In the genomic region with DNA sequence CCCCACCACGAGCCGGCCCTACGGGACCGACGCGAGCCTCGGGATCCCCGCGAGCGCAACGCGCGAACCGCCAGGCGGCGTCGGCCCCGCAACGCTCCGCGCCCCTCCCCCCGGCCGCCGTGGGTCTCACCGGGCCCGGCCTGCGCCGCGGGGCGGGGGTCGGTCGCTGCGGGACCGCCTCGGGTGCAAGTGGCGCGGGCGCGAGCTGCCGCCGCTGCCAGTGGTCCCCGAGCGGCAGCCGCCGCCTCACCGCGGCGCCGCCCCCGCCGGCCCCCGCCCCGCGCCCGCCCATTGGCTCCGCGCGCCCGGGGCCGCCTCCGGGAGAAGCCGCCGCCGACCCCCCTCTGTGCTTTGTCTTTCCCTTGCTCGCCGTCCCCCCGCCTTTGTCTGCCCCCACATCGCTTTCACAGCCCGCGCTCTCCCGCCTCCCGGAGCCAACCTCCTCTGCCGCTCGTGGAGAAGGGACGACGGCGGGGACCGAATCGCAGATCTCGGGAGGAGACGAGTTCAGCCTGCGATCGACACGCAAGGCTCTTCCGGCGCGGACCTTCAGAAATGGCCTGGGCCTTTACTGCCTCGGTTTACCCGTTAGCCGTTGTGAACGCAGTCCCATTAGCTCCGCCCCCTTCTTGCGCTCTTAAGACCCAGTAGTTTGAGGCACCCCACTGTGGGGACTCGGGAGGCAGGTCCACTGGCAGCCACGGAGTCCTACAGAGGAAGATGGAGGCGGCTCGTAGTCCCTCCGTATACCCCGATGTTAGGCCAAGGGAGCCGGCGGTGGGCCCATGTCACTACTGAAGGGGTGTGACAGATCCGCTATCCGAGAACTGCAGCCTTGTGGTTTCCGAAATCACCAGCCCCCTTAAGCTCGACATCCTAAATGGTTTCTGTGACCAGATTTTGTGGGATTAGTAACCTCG, we compare ENCODE assay signal across 8 mouse cellular contexts. TPM values are rescaled to one million over a fixed set of nuclear protein-coding genes. Genes with fewer than 3 reads are reported as not detected.
DNase-seq lines count a peak whose midpoint lies in the region; ATAC-seq and TF ChIP-seq lines count a peak whose summit lies in the region.

No protein-coding gene starts in this region.

- ATAC-seq in limb, embryonic 13.5 days (ENCODE audit: low FRiP score, low read depth), result peak; percentile 67
- ATAC-seq in midbrain, embryonic 14.5 days (ENCODE audit: low FRiP score, low TSS enrichment), result peak; percentile 81

- no peaks in the 10 kb centered on the region for H3K36me3 ChIP-seq in kidney, adult 2 months (ENCODE audit: control insufficient read depth, insufficient read depth, low read length)
- peaks cover 64% of the 10 kb centered on the region for H3K36me3 ChIP-seq in limb, embryonic 13.5 days
- H3K36me3 ChIP-seq in midbrain, embryonic 14.5 days (ENCODE audit: control insufficient read depth, insufficient read depth, low read length), result peaks cover 36% of the 10 kb centered on the region
- H3K36me3 ChIP-seq in spleen, adult 2 months (ENCODE audit: control insufficient read depth, insufficient read depth, low read length), result peaks cover 40% of the 10 kb centered on the region

- H3K9ac ChIP-seq in limb, embryonic 13.5 days, result peak overlapping the region; percentile 96
- H3K9ac ChIP-seq in midbrain, embryonic 14.5 days (replicated peaks; ENCODE audit: low read length), result peak overlapping the region; percentile 97

- peak overlapping the region; percentile 97 for H3K4me2 ChIP-seq in limb, embryonic 13.5 days (replicated peaks)
- H3K4me2 ChIP-seq in midbrain, embryonic 14.5 days (ENCODE audit: low read length), result peak overlapping the region; percentile 90

- 2% methylated on average over 104 of the region's 106 CpGs for WGBS in kidney, adult 2 months
- under 1% methylated on average over 89 of the region's 106 CpGs for WGBS in limb, embryonic 13.5 days
- under 1% methylated on average over 88 of the region's 106 CpGs for WGBS in midbrain, embryonic 14.5 days
- WGBS in spleen, adult 2 months, result under 1% methylated on average over 72 of the region's 106 CpGs

- no peaks in the 10 kb centered on the region for H3K9me3 ChIP-seq in limb, embryonic 13.5 days
- no peaks in the 10 kb centered on the region for H3K9me3 ChIP-seq in midbrain, embryonic 14.5 days (ENCODE audit: control insufficient read depth, low read length)

- H3K27ac ChIP-seq in kidney, adult 2 months (ENCODE audit: insufficient read depth, low read depth, low read length), result peak overlapping the region; percentile 55
- peak overlapping the region; percentile 99 for H3K27ac ChIP-seq in limb, embryonic 13.5 days
- H3K27ac ChIP-seq in midbrain, embryonic 14.5 days (replicated peaks; ENCODE audit: low read depth, low read length), result peak overlapping the region; percentile 99
- H3K27ac ChIP-seq in spleen, adult 2 months (ENCODE audit: insufficient read depth, low read length), result peak overlapping the region; percentile 100

- no peak for TF ChIP-seq CTCF in kidney, adult 2 months (conservative IDR thresholded peaks at IDR 0.05; ENCODE audit: insufficient read depth, insufficient read length, low read depth, low read length)
- no peak for TF ChIP-seq CTCF in spleen, adult 2 months (IDR thresholded peaks at IDR 0.05; ENCODE audit: extremely low read depth, insufficient read depth, insufficient read length, insufficient replicate concordance)

- H3K27me3 ChIP-seq in kidney, adult 2 months (replicated peaks; ENCODE audit: control insufficient read depth, insufficient read depth, low read length), result no peaks in the 10 kb centered on the region
- no peaks in the 10 kb centered on the region for H3K27me3 ChIP-seq in limb, embryonic 13.5 days
- H3K27me3 ChIP-seq in midbrain, embryonic 14.5 days (ENCODE audit: control insufficient read depth, insufficient read depth, low read length), result no peaks in the 10 kb centered on the region
- no peaks in the 10 kb centered on the region for H3K27me3 ChIP-seq in spleen, adult 2 months (ENCODE audit: control insufficient read depth, insufficient read depth, low read length)

- TF ChIP-seq POLR2A in kidney, adult 2 months (IDR thresholded peaks at IDR 0.05; ENCODE audit: low read depth, low read length), result peak; percentile 14
- TF ChIP-seq POLR2A in spleen, adult 2 months (IDR thresholded peaks at IDR 0.05; ENCODE audit: low read depth, low read length), result peak; percentile 50

- peak overlapping the region; percentile 70 for H3K4me3 ChIP-seq in kidney, adult 2 months (ENCODE audit: insufficient read depth, low read depth, low read length)
- peak overlapping the region; percentile 87 for H3K4me3 ChIP-seq in limb, embryonic 13.5 days
- H3K4me3 ChIP-seq in midbrain, embryonic 14.5 days (replicated peaks; ENCODE audit: low read depth, low read length), result peak overlapping the region; percentile 80
- H3K4me3 ChIP-seq in spleen, adult 2 months (ENCODE audit: extremely low read depth, insufficient read depth, insufficient read length), result peak overlapping the region; percentile 97

- 0 out of 2 replicates have a peak, but pooled peaks cover 4% of the 10 kb centered on the region for H3K4me1 ChIP-seq in kidney, adult 2 months (ENCODE audit: control insufficient read depth, insufficient read depth, low read length)
- peaks cover 54% of the 10 kb centered on the region for H3K4me1 ChIP-seq in limb, embryonic 13.5 days
- peaks cover 26% of the 10 kb centered on the region for H3K4me1 ChIP-seq in midbrain, embryonic 14.5 days (ENCODE audit: control insufficient read depth, insufficient read depth, low read length)
- peaks cover 33% of the 10 kb centered on the region; the same call in 1 of the 2 replicates for H3K4me1 ChIP-seq in spleen, adult 2 months (ENCODE audit: control insufficient read depth, insufficient read depth, insufficient read length)

- peak; percentile 66 for DNase-seq in 3134 (ENCODE audit: extremely low read depth, insufficient read length, low spot score)
- peak; percentile 88 for DNase-seq in adrenal gland, adult 2 months
- peak; percentile 82 for DNase-seq in embryo, embryonic 9.5 days (ENCODE audit: extremely low spot score)
- DNase-seq in heart, adult 8-10 months (ENCODE audit: low spot score), result peak; percentile 55
- DNase-seq in kidney, adult 2 months, result peak; percentile 75
- DNase-seq in midbrain, embryonic 14.5 days, result peak; percentile 91
- peak; percentile 46 to 84 for DNase-seq in spleen, adult 2 months (ENCODE audit: low read depth in 1 of 2, low spot score in 2 of 2)

RNA-seq across cellular contexts. Expression of a gene that starts 0.5 kb away (rescaled TPM):
- total RNA-seq in adrenal gland, adult 2 months (2021), result not detected
- not detected in 2 replicates for polyA plus RNA-seq in adrenal gland, adult 2 months (2012; rRNA removed)
- total RNA-seq in heart, adult 8-10 months (2022), result not detected
- polyA plus RNA-seq in kidney, adult 2 months (2012; rRNA removed), result not detected in 2 replicates
- not detected in 2 replicates for polyA plus RNA-seq in limb, embryonic 13.5 days (2015; fragmentation: Nextera tagmentation; extraction: Ambion mirVana)
- not detected in 2 replicates for polyA plus RNA-seq in midbrain, embryonic 14.5 days (2014; fragmentation: Nextera tagmentation; extraction: Ambion mirVana)
- 0.72 TPM in 1 of 2 replicates, not detected in the other for polyA plus RNA-seq in spleen, adult 2 months (2012; rRNA removed)

RNA-seq across cellular contexts. Expression of a gene that starts 0.5 kb away (rescaled TPM):
- 10 to 100 TPM in 1 of 2 experiments, 1 to 10 TPM in 1; 9.5 to 17.1 TPM for total RNA-seq in adrenal gland, adult 2 months (2021)
- 18.1 and 20.0 TPM in 2 replicates for polyA plus RNA-seq in adrenal gland, adult 2 months (2012; rRNA removed)
- 1 to 10 TPM; 1.7 to 3.9 (median 3.4) TPM for total RNA-seq in heart, adult 8-10 months (2022)
- polyA plus RNA-seq in kidney, adult 2 months (2012; rRNA removed), result 27.8 and 48.3 TPM in 2 replicates
- 378 and 399 TPM in 2 replicates for polyA plus RNA-seq in limb, embryonic 13.5 days (2015; fragmentation: Nextera tagmentation; extraction: Ambion mirVana)
- 161 and 171 TPM in 2 replicates for polyA plus RNA-seq in midbrain, embryonic 14.5 days (2014; fragmentation: Nextera tagmentation; extraction: Ambion mirVana)
- polyA plus RNA-seq in spleen, adult 2 months (2012; rRNA removed), result 305 and 309 TPM in 2 replicates

RNA-seq across cellular contexts. Expression of a gene that starts 41.8 kb away (rescaled TPM):
- 10 to 100 TPM; 14.9 to 16.1 TPM for total RNA-seq in adrenal gland, adult 2 months (2021)
- polyA plus RNA-seq in adrenal gland, adult 2 months (2012; rRNA removed), result 18.8 and 20.6 TPM in 2 replicates
- 1 to 10 TPM; 4.8 to 8.5 (median 7.6) TPM for total RNA-seq in heart, adult 8-10 months (2022)
- 28.4 and 28.5 TPM in 2 replicates for polyA plus RNA-seq in kidney, adult 2 months (2012; rRNA removed)
- 32.8 and 33.7 TPM in 2 replicates for polyA plus RNA-seq in limb, embryonic 13.5 days (2015; fragmentation: Nextera tagmentation; extraction: Ambion mirVana)
- 30.0 and 30.5 TPM in 2 replicates for polyA plus RNA-seq in midbrain, embryonic 14.5 days (2014; fragmentation: Nextera tagmentation; extraction: Ambion mirVana)
- 32.6 and 36.7 TPM in 2 replicates for polyA plus RNA-seq in spleen, adult 2 months (2012; rRNA removed)

RNA-seq across cellular contexts. Expression of a gene that starts 56.0 kb away (rescaled TPM):
- 100 to 1,000 TPM; 104 to 112 TPM for total RNA-seq in adrenal gland, adult 2 months (2021)
- polyA plus RNA-seq in adrenal gland, adult 2 months (2012; rRNA removed), result 5.6 and 9.5 TPM in 2 replicates
- total RNA-seq in heart, adult 8-10 months (2022), result 10 to 100 TPM; 71.6 to 93.0 (median 85.9) TPM
- 14.0 and 20.6 TPM in 2 replicates for polyA plus RNA-seq in kidney, adult 2 months (2012; rRNA removed)
- 73.2 and 76.8 TPM in 2 replicates for polyA plus RNA-seq in limb, embryonic 13.5 days (2015; fragmentation: Nextera tagmentation; extraction: Ambion mirVana)
- 48.7 and 87.5 TPM in 2 replicates for polyA plus RNA-seq in midbrain, embryonic 14.5 days (2014; fragmentation: Nextera tagmentation; extraction: Ambion mirVana)
- polyA plus RNA-seq in spleen, adult 2 months (2012; rRNA removed), result 7.0 and 7.3 TPM in 2 replicates

RNA-seq across cellular contexts. Expression of a gene that starts 56.5 kb away (rescaled TPM):
- total RNA-seq in adrenal gland, adult 2 months (2021), result 10 to 100 TPM; 46.6 to 51.0 TPM
- polyA plus RNA-seq in adrenal gland, adult 2 months (2012; rRNA removed), result 7.0 and 9.2 TPM in 2 replicates
- total RNA-seq in heart, adult 8-10 months (2022), result 10 to 100 TPM; 24.7 to 30.7 (median 27.3) TPM
- 8.3 and 10.0 TPM in 2 replicates for polyA plus RNA-seq in kidney, adult 2 months (2012; rRNA removed)
- 88.5 and 91.4 TPM in 2 replicates for polyA plus RNA-seq in limb, embryonic 13.5 days (2015; fragmentation: Nextera tagmentation; extraction: Ambion mirVana)
- 56.3 and 88.3 TPM in 2 replicates for polyA plus RNA-seq in midbrain, embryonic 14.5 days (2014; fragmentation: Nextera tagmentation; extraction: Ambion mirVana)
- 7.1 and 7.4 TPM in 2 replicates for polyA plus RNA-seq in spleen, adult 2 months (2012; rRNA removed)

Comparison
In these comparisons a context has a peak if more than half of its experiments do, and no peak if none do; other contexts are left out.
1. Peak in every context shown above with its lines: DNase-seq, ATAC-seq, H3K4me3 ChIP-seq and H3K27ac ChIP-seq.